Mouse (Mus musculus): ENCODE measurements around the gene Mknk2. TPM values are rescaled to one million over a fixed set of nuclear protein-coding genes. Genes with fewer than 3 reads are reported as not detected.

The Mknk2 gene
- polyA plus RNA-seq, 1 experiment from 2014 or later, result 104 TPM

Other genes with a start within 250 kb of the Mknk2 start
- gene Tcf3, start 244.5 kb downstream of the Mknk2 start, polyA plus RNA-seq (2015; fragmentation: Nextera tagmentation; extraction: Ambion mirVana), result 122 and 126 TPM in 2 replicates
- gene Onecut3, start 183.3 kb downstream of the Mknk2 start, polyA plus RNA-seq (2015; fragmentation: Nextera tagmentation; extraction: Ambion mirVana), result not detected in 2 replicates
- 0.05 and 0.16 TPM in 2 replicates for gene Atp8b3, start 139.0 kb downstream of the Mknk2 start, polyA plus RNA-seq (2015; fragmentation: Nextera tagmentation; extraction: Ambion mirVana)
- 25.0 and 25.8 TPM in 2 replicates for gene Rexo1, start 116.6 kb downstream of the Mknk2 start, polyA plus RNA-seq (2015; fragmentation: Nextera tagmentation; extraction: Ambion mirVana)
- 10.1 and 10.2 TPM in 2 replicates for gene Klf16, start 100.8 kb downstream of the Mknk2 start, polyA plus RNA-seq (2015; fragmentation: Nextera tagmentation; extraction: Ambion mirVana)
- gene Abhd17a, start 87.8 kb downstream of the Mknk2 start, polyA plus RNA-seq (2015; fragmentation: Nextera tagmentation; extraction: Ambion mirVana), result 122 and 133 TPM in 2 replicates
- 79.0 and 84.8 TPM in 2 replicates for gene Scamp4, start 75.2 kb downstream of the Mknk2 start, polyA plus RNA-seq (2015; fragmentation: Nextera tagmentation; extraction: Ambion mirVana)
- 9.1 TPM in 2 replicates for gene Adat3, start 75.2 kb downstream of the Mknk2 start, polyA plus RNA-seq (2015; fragmentation: Nextera tagmentation; extraction: Ambion mirVana)
- gene Gm49322, start 72.1 kb downstream of the Mknk2 start, polyA plus RNA-seq (2015; fragmentation: Nextera tagmentation; extraction: Ambion mirVana), result 3.2 and 5.1 TPM in 2 replicates
- gene Csnk1g2, start 55.3 kb downstream of the Mknk2 start, polyA plus RNA-seq (2015; fragmentation: Nextera tagmentation; extraction: Ambion mirVana), result 142 and 152 TPM in 2 replicates
- 83.0 and 85.2 TPM in 2 replicates for gene Btbd2, start 21.0 kb downstream of the Mknk2 start, polyA plus RNA-seq (2015; fragmentation: Nextera tagmentation; extraction: Ambion mirVana)
- gene Mob3a, start 23.9 kb upstream of the Mknk2 start, polyA plus RNA-seq (2015; fragmentation: Nextera tagmentation; extraction: Ambion mirVana), result 44.5 and 44.7 TPM in 2 replicates
- gene Izumo4, start 24.1 kb upstream of the Mknk2 start, polyA plus RNA-seq (2015; fragmentation: Nextera tagmentation; extraction: Ambion mirVana), result 19.8 and 23.0 TPM in 2 replicates
- 68.2 and 72.4 TPM in 2 replicates for gene Ap3d1, start 64.2 kb upstream of the Mknk2 start, polyA plus RNA-seq (2015; fragmentation: Nextera tagmentation; extraction: Ambion mirVana)
- gene Dot1l, start 77.1 kb upstream of the Mknk2 start, polyA plus RNA-seq (2015; fragmentation: Nextera tagmentation; extraction: Ambion mirVana), result 15.5 and 18.3 TPM in 2 replicates
- gene Sf3a2, start 120.1 kb upstream of the Mknk2 start, polyA plus RNA-seq (2015; fragmentation: Nextera tagmentation; extraction: Ambion mirVana), result 60.1 and 64.7 TPM in 2 replicates
- 116 and 118 TPM in 2 replicates for gene Plekhj1, start 120.5 kb upstream of the Mknk2 start, polyA plus RNA-seq (2015; fragmentation: Nextera tagmentation; extraction: Ambion mirVana)
- 0.09 and 0.13 TPM in 2 replicates for gene Amh, start 127.1 kb upstream of the Mknk2 start, polyA plus RNA-seq (2015; fragmentation: Nextera tagmentation; extraction: Ambion mirVana)
- 0.74 and 1.5 TPM in 2 replicates for gene Jsrp1, start 135.4 kb upstream of the Mknk2 start, polyA plus RNA-seq (2015; fragmentation: Nextera tagmentation; extraction: Ambion mirVana)
- 1,965 and 1,985 TPM in 2 replicates for gene Oaz1, start 148.5 kb upstream of the Mknk2 start, polyA plus RNA-seq (2015; fragmentation: Nextera tagmentation; extraction: Ambion mirVana)
- 0.05 and 0.31 TPM in 2 replicates for gene Lingo3, start 165.9 kb upstream of the Mknk2 start, polyA plus RNA-seq (2015; fragmentation: Nextera tagmentation; extraction: Ambion mirVana)
- gene Lsm7, start 177.1 kb upstream of the Mknk2 start, polyA plus RNA-seq (2015; fragmentation: Nextera tagmentation; extraction: Ambion mirVana), result 254 and 281 TPM in 2 replicates
- 39.1 and 40.8 TPM in 2 replicates for gene Sppl2b, start 177.2 kb upstream of the Mknk2 start, polyA plus RNA-seq (2015; fragmentation: Nextera tagmentation; extraction: Ambion mirVana)
- not detected in 2 replicates for gene Tmprss9, start 193.7 kb upstream of the Mknk2 start, polyA plus RNA-seq (2015; fragmentation: Nextera tagmentation; extraction: Ambion mirVana)
- gene Timm13, start 222.9 kb upstream of the Mknk2 start, polyA plus RNA-seq (2015; fragmentation: Nextera tagmentation; extraction: Ambion mirVana), result 305 and 307 TPM in 2 replicates
- gene Lmnb2, start 240.1 kb upstream of the Mknk2 start, polyA plus RNA-seq (2015; fragmentation: Nextera tagmentation; extraction: Ambion mirVana), result 55.8 and 60.4 TPM in 2 replicates